Mouse (Mus musculus) thymus, adult 2 months (tissue): Measurements from ENCODE around the gene Cpne5.

Experiments
- CTCF ChIP-seq: fragments of 200-500 bp; IDR thresholded peaks from 2 replicates; pipeline ENCODE4 v1.5.1; 2012; ENCODE audit warnings: mild to moderate bottlenecking, control low read depth, low read length, moderate library complexity, borderline replicate concordance; ENCODE audit not compliant: control insufficient read depth, poor library complexity, insufficient read depth; ENCODE audit errors: extremely low read depth
- POLR2A ChIP-seq: fragments of 200-500 bp; IDR thresholded peaks from 2 replicates; pipeline ENCODE4 v1.6.1; 2012; ENCODE audit warnings: mild to moderate bottlenecking, low read length, control low read depth, moderate library complexity; ENCODE audit not compliant: control insufficient read depth, poor library complexity, insufficient read depth; ENCODE audit errors: extremely low read depth

GRCm38 (mm10) chr17:29136236-29136635 is 101.7 kb downstream of the Cpne5 start:
- TF ChIP-seq POLR2A (no peak), CTCF (no peak)
